Mouse (Mus musculus) CD4-positive naive resting alpha-beta T cell, adult 57 days (primary cell): Measurements from ENCODE around the gene Zcchc3. TPM values are rescaled to one million over a fixed set of nuclear protein-coding genes. Genes with fewer than 3 reads are reported as not detected.

ENCODE experiments used
- total RNA-seq: library from RNA; stranded (reverse); gene quantifications from one replicate; pipeline ENCODE4 v1.2.4, GENCODE M21; 2023

Gene Zcchc3
- 1.0 TPM for total RNA-seq

GRCm38 (mm10) chr2:152414591-152415165 is at the start of gene Zcchc3:
Gene Zcchc3 (minus strand): TSS chr2:152415027.

DNA sequence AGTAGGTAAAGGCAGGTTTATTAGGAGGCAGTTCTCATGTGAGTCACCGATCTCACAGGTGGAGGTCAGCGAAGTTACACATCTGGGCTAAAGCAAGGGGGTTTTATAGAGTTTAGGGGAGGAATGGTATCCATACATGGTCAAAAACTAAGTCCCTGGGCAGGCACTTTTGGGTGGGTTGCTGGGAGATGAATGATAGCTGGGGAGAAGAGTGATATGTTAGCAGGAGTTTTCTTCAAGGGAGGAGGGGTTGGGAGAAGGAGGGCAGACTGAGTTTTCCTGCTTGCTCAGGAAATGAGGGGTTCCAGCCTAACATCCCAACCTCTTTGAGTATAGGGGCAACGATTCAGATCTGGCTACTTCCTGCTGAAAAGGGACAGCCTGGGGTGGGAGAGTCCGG is 460 bp upstream of the Zcchc3 start, which contains the start of gene 6820408C15Rik:
TSS of gene 6820408C15Rik (plus strand) at position 301 of the 400 bp plus-strand sequence.

DNA sequence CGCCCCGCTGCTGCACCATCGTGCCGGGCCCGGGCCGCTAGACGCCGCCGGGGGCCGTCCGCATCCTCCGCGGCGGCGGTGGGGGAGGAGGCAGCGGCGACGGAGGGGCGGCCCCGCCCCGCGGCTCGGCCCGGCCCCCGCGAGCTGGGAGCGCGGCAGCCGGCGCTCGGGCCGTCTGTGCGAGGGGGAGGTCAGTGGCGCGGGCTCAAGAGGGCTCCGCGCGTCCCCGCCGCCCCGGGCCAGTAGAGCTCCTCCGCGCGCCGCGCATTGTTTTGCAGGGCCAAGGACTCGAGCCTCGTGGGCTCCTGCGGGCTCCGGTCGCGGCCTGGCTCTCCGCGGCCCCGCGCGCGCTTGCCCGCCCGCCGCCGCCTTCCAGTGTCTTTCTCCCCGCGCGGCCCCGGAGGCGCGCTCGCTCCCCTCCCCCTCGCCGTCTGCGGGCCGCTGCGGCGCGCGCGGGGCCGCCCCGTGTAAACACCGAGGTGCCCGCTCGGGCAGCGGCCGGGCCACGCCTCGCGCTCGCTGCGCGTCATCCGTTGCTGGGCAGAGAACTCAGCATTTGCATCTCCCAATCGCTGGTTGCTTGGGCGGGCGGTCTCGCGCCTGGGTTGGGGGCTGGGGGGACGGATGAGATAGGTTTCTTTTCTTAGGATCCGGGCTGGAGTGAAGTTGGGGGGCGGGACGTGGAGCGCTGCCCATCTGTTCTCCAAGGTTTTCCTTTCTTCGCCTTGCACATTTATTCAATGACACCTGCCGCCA is 17.0 kb downstream of the Zcchc3 start, which contains the start of gene Sox12:
TSS of gene Sox12 (minus strand) at position 384 of the 756 bp plus-strand sequence.

DNA sequence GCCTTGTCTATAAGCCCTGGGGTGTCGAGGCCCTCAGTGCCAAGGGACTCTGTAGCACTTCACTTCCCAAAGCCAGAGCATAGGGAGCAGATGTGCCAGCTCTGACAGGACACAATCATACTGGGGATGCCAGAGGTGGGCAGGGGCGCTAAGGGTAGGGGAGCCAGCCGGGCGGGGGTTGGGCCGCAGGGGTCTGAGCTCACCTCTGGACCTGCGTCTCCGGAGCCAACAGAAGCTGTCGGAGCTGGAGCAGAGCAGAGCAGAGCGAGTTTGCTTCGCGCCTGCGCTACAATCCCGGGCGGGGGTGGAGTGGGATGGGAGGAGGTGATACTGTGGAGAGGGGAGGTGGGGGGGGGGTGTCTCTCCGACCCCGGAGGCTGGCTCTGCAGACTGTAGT is 38.5 kb downstream of the Zcchc3 start, which contains the start of gene Nrsn2:
TSS of gene Nrsn2 (minus strand) at position 294 of the 397 bp plus-strand sequence.

Other genes starting within 250 kb of the Zcchc3 start
- 114 TPM for gene Csnk2a1, start 188.2 kb downstream of the Zcchc3 start, total RNA-seq
- 55.5 TPM for gene Tbc1d20, start 121.2 kb downstream of the Zcchc3 start, total RNA-seq
- gene Rbck1, start 82.4 kb downstream of the Zcchc3 start, total RNA-seq: 215 TPM
- 20.3 TPM for gene Trib3, start 71.0 kb downstream of the Zcchc3 start, total RNA-seq
- gene Nrsn2, start 38.4 kb downstream of the Zcchc3 start, total RNA-seq: not detected
- 0.80 TPM for gene Sox12, start 17.0 kb downstream of the Zcchc3 start, total RNA-seq
- not detected for gene 6820408C15Rik, start 560 bp upstream of the Zcchc3 start, total RNA-seq
- not detected for gene Defb23, start 49.6 kb upstream of the Zcchc3 start, total RNA-seq
- gene Defb20, start 62.0 kb upstream of the Zcchc3 start, total RNA-seq: not detected
- not detected for gene Defb22, start 75.1 kb upstream of the Zcchc3 start, total RNA-seq
- gene Defb26, start 96.7 kb upstream of the Zcchc3 start, total RNA-seq: not detected
- not detected for gene Defb28, start 103.2 kb upstream of the Zcchc3 start, total RNA-seq
- gene Defb29, start 125.1 kb upstream of the Zcchc3 start, total RNA-seq: not detected
- not detected for gene Gm17416, start 154.3 kb upstream of the Zcchc3 start, total RNA-seq
- not detected for gene Defb21, start 157.7 kb upstream of the Zcchc3 start, total RNA-seq
- not detected for gene Defb19, start 165.3 kb upstream of the Zcchc3 start, total RNA-seq
- gene Defb45, start 184.4 kb upstream of the Zcchc3 start, total RNA-seq: not detected
- not detected for gene Defb36, start 189.3 kb upstream of the Zcchc3 start, total RNA-seq
- gene Defb25, start 208.0 kb upstream of the Zcchc3 start, total RNA-seq: not detected
- gene Rem1, start 211.9 kb upstream of the Zcchc3 start, total RNA-seq: not detected